Mouse (Mus musculus) midbrain, postnatal 0 days (tissue): ENCODE data around the gene Map2k1. TPM values are rescaled to one million over a fixed set of nuclear protein-coding genes. Genes with fewer than 3 reads are reported as not detected.
"Not testable (repeated sequence)": the region's sequence is repeated elsewhere in the genome, so short reads cannot be mapped to it uniquely, and the experiment has no call there.

Experiments
- ATAC-seq: fragments of 200-750 bp; cut with Nextera tagmentation; 2 replicates; pipeline ENCODE4 v1.8.0; 2017; ENCODE audit warnings: moderate number of reproducible peaks, mild to moderate bottlenecking, moderate TSS enrichment, moderate library complexity; ENCODE audit not compliant: low FRiP score
- DNase-seq: peaks from one replicate; pipeline ENCODE4 v3.0.0-alpha.2; 2015; ENCODE audit warnings: low spot score
- H3K27ac ChIP-seq: fragments of 300-500 bp; sonication (generic); 2 replicates; pipeline ENCODE4 v1.5.1; 2014; ENCODE audit warnings: low read depth, mild to moderate bottlenecking, low read length, mixed read lengths
- H3K27me3 ChIP-seq: fragments of 300-500 bp; sonication (generic); 2 replicates; pipeline ENCODE4 v1.6.1; 2014; ENCODE audit warnings: low read length, control low read depth, mixed read lengths; ENCODE audit not compliant: insufficient read depth
- H3K36me3 ChIP-seq: fragments of 300-500 bp; sonication (generic); 2 replicates; pipeline ENCODE4 v1.6.1; 2014; ENCODE audit warnings: low read length, control low read depth, mixed read lengths; ENCODE audit not compliant: insufficient read depth
- H3K4me1 ChIP-seq: fragments of 300-500 bp; sonication (generic); 2 replicates; pipeline ENCODE4 v1.6.1; 2014; ENCODE audit warnings: mild to moderate bottlenecking, control low read depth, antibody characterized with exemption, low read length, mixed read lengths; ENCODE audit not compliant: insufficient read depth
- H3K4me2 ChIP-seq: fragments of 300-500 bp; sonication (generic); 2 replicates; pipeline ENCODE4 v1.6.1; 2014; ENCODE audit warnings: low read depth, mild to moderate bottlenecking, low read length, mixed read lengths; ENCODE audit not compliant: poor library complexity, severe bottlenecking
- H3K4me3 ChIP-seq: fragments of 300-500 bp; sonication (generic); 2 replicates; pipeline ENCODE4 v1.5.1; 2014; ENCODE audit warnings: low read depth, mild to moderate bottlenecking, low read length, moderate library complexity
- H3K9ac ChIP-seq: fragments of 300-500 bp; sonication (generic); replicated peaks from 2 replicates; pipeline ENCODE4 v1.6.1; 2014; ENCODE audit warnings: mild to moderate bottlenecking, low read length, moderate library complexity, mixed read lengths; ENCODE audit not compliant: poor library complexity, severe bottlenecking
- H3K9me3 ChIP-seq: fragments of 300-500 bp; sonication (generic); 2 replicates; pipeline ENCODE4 v1.6.1; 2016; ENCODE audit warnings: low read length, control low read depth
- CTCF ChIP-seq: IDR thresholded peaks from 2 replicates; pipeline ENCODE4 v1.5.1; 2016; ENCODE audit warnings: antibody characterized with exemption, mild to moderate bottlenecking
- WGBS: fragments of 180-500 bp; shearing (Covaris S2); extraction: QIAGEN DNeasy Blood & Tissue Kit; methylation state at CpG from one replicate; pipeline ENCODE4 v1.1.7; 2014; 5-methylcytosine and 5-hydroxymethylcytosine counted together
- polyA plus RNA-seq: library from polyadenylated mRNA; unstranded; fragments of >200 nt; fragmentation: Nextera tagmentation; extraction: Ambion mirVana; gene quantifications from 2 replicates; pipeline ENCODE4 v1.2.1, GENCODE M21; 2015
- total RNA-seq: library from RNA; depleted of rRNA; stranded (reverse); fragments of >200 nt; gene quantifications from 2 replicates; pipeline ENCODE4 v1.2.3, GENCODE M21; 2014

Map2k1 gene
- total and polyA plus RNA-seq, 2 experiments from 2014 or later, result 70.6 to 86.9 TPM

GRCm38 (mm10) chr9:64174341-64174740 is 79.1 kb downstream of the Map2k1 start:
- Histone ChIP-seq H3K4me1 (no peaks in the 10 kb centered on the region; the same call in 1 of the 2 replicates), H3K4me3 (peak overlapping the region; percentile 61), H3K9ac (0 out of 2 replicates have a peak overlapping the region, but pooled peaks have one; percentile 59), H3K36me3 (peaks cover 36% of the 10 kb centered on the region), H3K9me3 (no peaks in the 10 kb centered on the region), H3K27ac (no peak overlapping the region), H3K4me2 (peak overlapping the region; percentile 75), H3K27me3 (no peaks in the 10 kb centered on the region)
- DNase-seq (no peak), ATAC-seq (no peak)
- no peak for TF ChIP-seq CTCF

DNA sequence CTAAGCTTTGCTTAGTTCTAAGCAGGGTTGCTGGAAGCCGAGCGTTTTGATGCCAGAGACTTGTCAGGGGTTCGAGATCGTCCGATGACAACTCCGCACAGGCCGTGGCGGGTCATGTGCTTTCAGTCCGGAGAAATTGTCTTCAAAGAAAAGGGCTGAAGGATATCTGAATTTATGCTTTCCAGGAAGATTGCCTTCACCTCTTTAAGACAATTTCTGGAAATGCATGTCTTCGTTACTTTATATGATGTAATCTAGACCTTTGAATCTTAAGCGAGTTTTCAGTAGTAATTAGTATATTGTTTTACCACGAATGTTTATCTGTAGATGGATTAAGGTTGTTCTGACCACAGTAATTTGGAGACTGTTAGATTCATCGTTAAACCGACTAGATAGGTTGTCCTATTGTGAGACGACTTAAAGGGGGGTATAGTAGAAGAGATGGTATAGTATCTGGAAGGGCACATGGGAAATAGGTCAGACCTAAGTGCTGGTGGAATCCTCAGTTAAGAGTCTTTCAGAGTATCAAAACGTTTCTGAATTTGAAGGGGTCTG is 79.7 kb downstream of the Map2k1 start:
- Histone ChIP-seq H3K9ac (peak overlapping the region; percentile 59), H3K27ac (peak overlapping the region; percentile 68), H3K4me3 (peak overlapping the region; percentile 61), H3K4me2 (peak overlapping the region; percentile 75), H3K9me3 (no peaks in the 10 kb centered on the region), H3K4me1 (no peaks in the 10 kb centered on the region; the same call in 1 of the 2 replicates), H3K27me3 (no peaks in the 10 kb centered on the region), H3K36me3 (peaks cover 35% of the 10 kb centered on the region)
- DNase-seq (no peak), ATAC-seq (no peak)
- TF ChIP-seq CTCF, result no peak
- under 1% methylated on average over 16 of the region's 16 CpGs for WGBS

- Histone ChIP-seq H3K36me3 (peaks cover 30% of the 10 kb centered on the region), H3K4me1 (no peaks in the 10 kb centered on the region; the same call in 1 of the 2 replicates), H3K4me3 (peak within 1 kb of the TSS; percentile 61), H3K9ac (peak within 1 kb of the TSS; percentile 59), H3K27ac (peak within 1 kb of the TSS; percentile 68), H3K27me3 (no peaks in the 10 kb centered on the region), H3K4me2 (peak within 1 kb of the TSS; percentile 81), H3K9me3 (no peaks in the 10 kb centered on the region)
- TF ChIP-seq CTCF, result peak; percentile 65
- ATAC-seq (peak; percentile 85), DNase-seq (peak; percentile 91)
- under 1% methylated on average over 42 of the region's 42 CpGs for WGBS
Observed at GRCm38 (mm10) chr9:64172816-64173665, 80.4 kb downstream of the Map2k1 start, which contains the start of the genes Zwilch and Rpl4. Gene Zwilch, minus strand, starts transcription at chr9:64173104. Gene Rpl4, plus strand, starts transcription at chr9:64173375.

DNA sequence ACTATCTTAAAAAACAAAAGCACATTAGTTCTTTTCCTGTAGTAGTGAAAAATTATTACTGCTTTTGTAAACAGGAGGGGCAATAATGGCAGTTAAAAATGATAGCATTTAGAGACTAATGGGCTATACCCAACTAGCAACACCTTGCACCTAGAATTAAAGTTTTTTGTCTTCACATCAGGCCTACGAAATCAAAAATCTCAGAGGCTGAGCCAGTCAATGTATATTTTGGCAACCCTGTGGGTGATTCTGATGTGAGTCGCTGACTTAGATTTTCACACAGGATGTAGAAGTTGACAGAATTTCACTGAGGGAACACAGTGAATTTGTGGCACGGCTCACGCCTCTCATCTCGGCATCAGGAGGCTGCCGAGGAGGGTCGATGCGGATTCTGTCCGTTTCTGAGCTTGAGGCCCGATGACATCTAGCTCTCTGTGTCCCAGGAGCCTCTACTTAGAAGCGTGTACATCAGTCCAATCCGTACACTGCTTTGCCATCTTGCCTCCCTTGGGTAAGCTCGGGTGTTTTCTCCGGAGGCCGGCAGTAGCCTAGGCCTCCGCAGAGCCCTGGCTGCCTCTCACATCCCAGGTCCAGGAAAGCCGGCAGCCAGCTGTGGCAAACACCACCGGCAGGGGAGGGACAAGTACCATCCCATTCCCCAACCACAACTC is 81.2 kb downstream of the Map2k1 start:
- ATAC-seq (no peak), DNase-seq (no peak)
- TF ChIP-seq CTCF, result peak; percentile 14
- peaks cover 22% of the 10 kb centered on the region for H3K36me3 ChIP-seq
- peak overlapping the region; percentile 68; the same call in 1 of the 2 replicates for H3K27ac ChIP-seq
- no peaks in the 10 kb centered on the region; the same call in 1 of the 2 replicates for H3K4me1 ChIP-seq
- 3% methylated on average over 18 of the region's 18 CpGs for WGBS
- H3K9me3 ChIP-seq, result no peaks in the 10 kb centered on the region
- H3K9ac ChIP-seq, result peak overlapping the region; percentile 59
- no peaks in the 10 kb centered on the region for H3K27me3 ChIP-seq
- H3K4me2 ChIP-seq, result peak overlapping the region; percentile 81
- peak overlapping the region; percentile 61 for H3K4me3 ChIP-seq

DNA sequence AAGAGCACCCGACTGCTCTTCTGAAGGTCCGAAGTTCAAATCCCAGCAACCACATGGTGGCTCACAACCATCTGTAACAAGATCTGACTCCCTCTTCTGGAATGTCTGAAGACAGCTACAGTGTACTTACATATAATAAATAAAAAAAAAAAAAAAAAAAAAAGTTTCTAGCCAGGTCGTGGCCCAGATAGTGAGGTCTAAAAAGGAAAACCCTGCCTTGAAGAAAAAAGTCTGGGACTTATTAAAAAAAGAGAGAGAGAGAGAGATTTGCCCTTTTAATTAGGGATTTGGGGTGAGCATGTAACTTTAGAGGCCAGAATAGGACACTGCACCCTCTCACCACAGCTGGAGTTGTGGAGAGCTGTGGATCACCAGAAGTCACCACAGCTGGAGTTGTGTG is 83.5 kb downstream of the Map2k1 start:
- not testable (repeated sequence) for ATAC-seq, H3K4me1 ChIP-seq, H3K4me2 ChIP-seq, H3K27ac ChIP-seq, H3K9me3 ChIP-seq, H3K36me3 ChIP-seq, H3K27me3 ChIP-seq, H3K4me3 ChIP-seq, H3K9ac ChIP-seq, DNase-seq
- WGBS, result 97% methylated on average over 3 of the region's 3 CpGs
